Mouse (Mus musculus) stomach, embryonic 14.5 days (tissue): Measurements from ENCODE around the gene Map3k12. TPM values are rescaled to one million over a fixed set of nuclear protein-coding genes. Genes with fewer than 3 reads are reported as not detected.

Experiments
- ATAC-seq: fragments of 200-750 bp; cut with Nextera tagmentation; 2 replicates; pipeline ENCODE4 v1.8.0; 2017; ENCODE audit warnings: low read depth, moderate TSS enrichment; ENCODE audit not compliant: insufficient number of reproducible peaks, insufficient read depth, low FRiP score
- H3K27ac ChIP-seq: fragments of 300-500 bp; sonication (generic); 2 replicates; pipeline ENCODE4 v1.5.1; 2014; ENCODE audit warnings: mild to moderate bottlenecking, low read length, moderate library complexity, mixed read lengths
- H3K27me3 ChIP-seq: fragments of 300-500 bp; sonication (generic); 2 replicates; pipeline ENCODE4 v1.6.1; 2014; ENCODE audit warnings: low read length, control low read depth, mixed read lengths; ENCODE audit not compliant: control insufficient read depth, insufficient read depth
- H3K36me3 ChIP-seq: fragments of 300-500 bp; sonication (generic); 2 replicates; pipeline ENCODE4 v1.6.1; 2014; ENCODE audit warnings: mild to moderate bottlenecking, control low read depth, low read length, moderate library complexity, mixed read lengths; ENCODE audit not compliant: control insufficient read depth, insufficient read depth
- H3K4me1 ChIP-seq: fragments of 300-500 bp; sonication (generic); 2 replicates; pipeline ENCODE4 v1.6.1; 2014; ENCODE audit warnings: low read length, control low read depth, mixed read lengths; ENCODE audit not compliant: control insufficient read depth, insufficient read depth
- H3K4me2 ChIP-seq: fragments of 300-500 bp; sonication (generic); replicated peaks from 2 replicates; pipeline ENCODE4 v1.6.1; 2014; ENCODE audit warnings: low read depth, low read length, control low read depth
- H3K4me3 ChIP-seq: fragments of 300-500 bp; sonication (generic); 2 replicates; pipeline ENCODE4 v1.5.1; 2014; ENCODE audit warnings: low read depth, low read length, control low read depth
- H3K9ac ChIP-seq: fragments of 300-500 bp; sonication (generic); replicated peaks from 2 replicates; pipeline ENCODE4 v1.6.1; 2014; ENCODE audit warnings: low read depth, mild to moderate bottlenecking, control low read depth, low read length, moderate library complexity, mixed read lengths
- H3K9me3 ChIP-seq: fragments of 300-500 bp; sonication (generic); 2 replicates; pipeline ENCODE4 v1.6.1; 2016; ENCODE audit warnings: low read depth, low read length, control low read depth; ENCODE audit not compliant: control insufficient read depth
- WGBS: fragments of 180-500 bp; shearing (Covaris S2); extraction: QIAGEN DNeasy Blood & Tissue Kit; methylation state at CpG from one replicate; pipeline ENCODE4 v1.1.7; 2014; 5-methylcytosine and 5-hydroxymethylcytosine counted together
- polyA plus RNA-seq: library from polyadenylated mRNA; unstranded; fragments of >200 nt; fragmentation: Nextera tagmentation; extraction: Ambion mirVana; gene quantifications from 2 replicates; pipeline ENCODE4 v1.2.1, GENCODE M21; 2014

Map3k12 gene
- polyA plus RNA-seq, 1 experiment from 2014 or later = 18.6 TPM

GRCm38 (mm10) chr15:102517976-102518858, 1.4 kb upstream of the Map3k12 start, which contains the start of gene Tarbp2:
Gene Tarbp2, plus strand, starts transcription at chr15:102518192.
- peak within 1 kb of the TSS; percentile 99 for H3K27ac ChIP-seq
- no peaks in the 10 kb centered on the region for H3K9me3 ChIP-seq
- peak within 1 kb of the TSS; percentile 57 for H3K9ac ChIP-seq
- H3K4me3 ChIP-seq = peak within 1 kb of the TSS; percentile 47
- peak within 1 kb of the TSS; percentile 77 for H3K4me2 ChIP-seq
- no peaks in the 10 kb centered on the region for H3K27me3 ChIP-seq
- H3K36me3 ChIP-seq = peaks cover 19% of the 10 kb centered on the region; the same call in 1 of the 2 replicates
- H3K4me1 ChIP-seq = peaks cover 13% of the 10 kb centered on the region; the same call in 1 of the 2 replicates
- ATAC-seq = peak; percentile 92
- under 1% methylated on average over 60 of the region's 60 CpGs for WGBS

DNA sequence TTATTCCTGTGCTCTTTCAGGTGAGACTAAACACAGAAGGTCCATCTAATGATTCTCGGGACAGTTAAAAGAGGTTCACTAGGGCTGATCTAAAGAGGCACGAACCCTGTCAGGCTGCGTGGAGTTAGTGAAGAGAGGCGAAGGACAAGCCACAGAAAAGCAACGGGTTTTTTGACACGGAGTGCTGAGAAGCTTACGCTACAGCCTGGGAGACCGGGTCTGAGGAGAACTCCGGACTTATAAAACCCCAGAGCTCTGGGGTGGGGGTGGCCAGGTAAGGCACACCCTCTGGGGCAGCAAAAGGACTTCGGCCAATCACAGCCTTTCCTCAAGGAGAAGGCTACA, 739 bp upstream of the Map3k12 start:
- Histone ChIP-seq H3K9ac (no peak overlapping the region), H3K4me1 (peaks cover 13% of the 10 kb centered on the region; the same call in 1 of the 2 replicates), H3K36me3 (peaks cover 19% of the 10 kb centered on the region; the same call in 1 of the 2 replicates), H3K27ac (peak overlapping the region; percentile 58), H3K4me2 (peak overlapping the region; percentile 69), H3K9me3 (no peaks in the 10 kb centered on the region), H3K27me3 (no peaks in the 10 kb centered on the region), H3K4me3 (peak overlapping the region; percentile 47)
- ATAC-seq = no peak
- WGBS = 0% methylated on average over 10 of the region's 10 CpGs

DNA sequence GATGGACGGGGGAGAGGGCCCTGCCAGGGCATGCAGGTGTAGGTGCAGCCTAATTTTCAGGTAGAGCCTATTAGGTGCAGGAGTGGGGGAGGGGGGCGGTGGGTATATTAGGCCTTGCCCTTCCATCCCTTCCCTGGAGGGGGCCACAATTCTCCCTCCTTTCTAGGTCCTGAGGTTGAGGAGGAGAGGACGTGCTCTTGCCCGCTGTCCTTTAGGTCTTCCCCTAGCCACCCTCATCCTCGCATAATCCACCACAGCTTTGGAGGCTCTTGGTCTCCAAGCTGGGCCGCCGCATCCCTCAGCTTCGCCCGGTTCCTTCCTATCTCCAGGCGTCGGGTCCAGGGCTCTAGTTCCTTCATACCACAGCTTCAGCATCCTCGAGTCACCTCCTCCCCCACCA, 571 bp downstream of the Map3k12 start:
- peak overlapping the region; percentile 69 for H3K4me2 ChIP-seq
- H3K27me3 ChIP-seq = no peaks in the 10 kb centered on the region
- 4% methylated on average over 12 of the region's 12 CpGs for WGBS
- peaks cover 7% of the 10 kb centered on the region; the same call in 1 of the 2 replicates for H3K36me3 ChIP-seq
- peaks cover 26% of the 10 kb centered on the region for H3K4me1 ChIP-seq
- H3K9me3 ChIP-seq = no peaks in the 10 kb centered on the region
- ATAC-seq = no peak
- H3K27ac ChIP-seq = peak overlapping the region; percentile 58; the same call in 1 of the 2 replicates
- H3K4me3 ChIP-seq = peak overlapping the region; percentile 47
- H3K9ac ChIP-seq = peak overlapping the region; percentile 36

- Histone ChIP-seq H3K4me2 (peak overlapping the region; percentile 69), H3K4me3 (peak overlapping the region; percentile 47), H3K9ac (no peak overlapping the region), H3K9me3 (no peaks in the 10 kb centered on the region), H3K36me3 (peaks cover 2% of the 10 kb centered on the region; the same call in 1 of the 2 replicates), H3K4me1 (peaks cover 29% of the 10 kb centered on the region), H3K27me3 (no peaks in the 10 kb centered on the region), H3K27ac (0 out of 2 replicates have a peak overlapping the region, but pooled peaks have one; percentile 58)
- no peak for ATAC-seq
- 41% methylated on average over 4 of the region's 4 CpGs for WGBS
These were observed 1.1 kb downstream of the Map3k12 start for GRCm38 (mm10) chr15:102515791-102516190.

DNA sequence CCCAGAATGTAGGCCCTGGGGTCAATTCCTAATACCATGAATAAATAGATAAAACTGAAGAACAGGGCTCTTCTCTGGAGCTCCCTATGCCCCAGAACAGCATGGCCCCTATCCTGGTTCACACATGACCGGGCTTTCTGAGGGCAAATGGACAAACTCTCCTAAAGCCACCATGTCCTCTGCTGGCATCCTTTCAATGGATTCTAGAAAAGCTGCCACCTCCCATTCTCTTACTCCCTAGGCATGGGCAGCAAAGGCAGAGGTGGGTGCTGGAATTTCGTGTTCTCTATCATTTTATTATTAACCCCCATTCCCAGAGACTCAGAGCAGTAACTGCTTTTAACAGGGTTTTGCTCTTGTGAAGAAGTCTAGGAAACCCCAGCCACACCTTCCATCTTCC, 1.6 kb downstream of the Map3k12 start:
- Histone ChIP-seq H3K36me3 (no peaks in the 10 kb centered on the region), H3K4me1 (peaks cover 26% of the 10 kb centered on the region), H3K9ac (no peak overlapping the region), H3K4me3 (no peak overlapping the region), H3K27ac (no peak overlapping the region), H3K9me3 (no peaks in the 10 kb centered on the region), H3K27me3 (no peaks in the 10 kb centered on the region), H3K4me2 (peak overlapping the region; percentile 69)
- ATAC-seq = no peak
- WGBS = 90% methylated on average over 2 of the region's 2 CpGs

DNA sequence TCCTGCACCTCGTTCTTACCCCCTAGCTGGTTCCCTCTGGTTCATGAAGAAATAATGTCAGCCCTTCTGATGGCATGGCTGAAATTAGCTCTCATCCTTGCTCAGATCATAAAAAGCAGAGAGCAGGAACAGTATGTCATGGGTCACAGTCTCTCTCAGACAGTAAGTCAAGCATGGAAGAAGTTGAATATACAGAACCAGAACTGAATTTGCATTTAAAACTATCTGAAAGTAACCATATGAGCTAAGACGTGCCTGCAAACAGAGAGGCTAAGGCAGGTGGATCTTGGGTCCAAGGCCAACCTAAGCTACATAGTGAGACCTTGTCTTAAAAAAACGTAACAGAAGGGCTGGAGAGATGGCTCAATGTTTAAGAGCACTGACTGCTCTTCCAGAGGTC, 3.9 kb downstream of the Map3k12 start:
- no peak for ATAC-seq
- H3K4me1 ChIP-seq = peaks cover 28% of the 10 kb centered on the region
- 81% methylated on average over 3 of the region's 3 CpGs for WGBS

DNA sequence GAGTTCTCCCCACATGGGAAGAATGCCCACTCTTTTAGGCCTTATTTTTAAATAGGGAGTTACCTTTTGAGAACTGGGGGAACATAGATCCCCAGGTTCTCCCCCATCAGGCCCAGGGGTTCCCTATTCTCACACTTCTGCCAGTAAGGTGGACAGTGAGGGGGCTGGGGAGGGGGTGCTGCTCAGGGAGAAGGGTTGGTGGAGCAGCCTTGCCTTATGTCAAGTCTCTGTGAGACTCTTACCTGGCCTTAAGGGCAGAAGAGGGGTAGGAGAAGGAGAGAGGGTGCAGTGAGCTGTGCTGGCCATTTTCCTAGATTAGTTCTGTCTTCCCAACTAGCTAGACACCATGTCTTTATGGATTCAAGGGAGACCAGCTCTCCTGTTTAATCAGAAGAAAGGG, 4.4 kb downstream of the Map3k12 start:
- Histone ChIP-seq H3K27ac (no peak overlapping the region; the same call in 1 of the 2 replicates), H3K4me3 (no peak overlapping the region), H3K9ac (no peak overlapping the region), H3K9me3 (no peaks in the 10 kb centered on the region), H3K4me2 (no peak overlapping the region), H3K4me1 (peaks cover 28% of the 10 kb centered on the region), H3K27me3 (no peaks in the 10 kb centered on the region), H3K36me3 (peaks cover 4% of the 10 kb centered on the region; the same call in 1 of the 2 replicates)
- ATAC-seq = no peak

More for the DNA sequence above, 3.9 kb downstream of the Map3k12 start:
- Histone ChIP-seq H3K4me2 (no peak overlapping the region), H3K4me3 (no peak overlapping the region), H3K9ac (no peak overlapping the region), H3K27me3 (no peaks in the 10 kb centered on the region), H3K27ac (no peak overlapping the region), H3K36me3 (peaks cover 4% of the 10 kb centered on the region; the same call in 1 of the 2 replicates), H3K9me3 (no peaks in the 10 kb centered on the region)

- Histone ChIP-seq H3K4me3 (no peak overlapping the region), H3K4me2 (peak overlapping the region; percentile 86), H3K4me1 (peaks cover 28% of the 10 kb centered on the region), H3K9me3 (no peaks in the 10 kb centered on the region), H3K36me3 (peaks cover 4% of the 10 kb centered on the region; the same call in 1 of the 2 replicates), H3K27ac (peak overlapping the region; percentile 41; the same call in 1 of the 2 replicates), H3K27me3 (no peaks in the 10 kb centered on the region), H3K9ac (no peak overlapping the region)
- no peak for ATAC-seq
- 35% methylated on average over 5 of the region's 5 CpGs for WGBS
These were observed 4.9 kb downstream of the Map3k12 start for GRCm38 (mm10) chr15:102512010-102512409.
